Mouse (Mus musculus): ENCODE data around the gene Msh4.

GRCm38 (mm10) chr3:153943901-153944334 lies 38.0 kb upstream of the Msh4 start:
- peak in 1 of 2 experiments; percentile 17; a peak in 2 of 4 replicates for TF ChIP-seq EP300 (IDR thresholded peaks at IDR 0.05; ENCODE audit: low read depth in 1 of 2, low read length in 2 of 2)
- TF ChIP-seq POLR2A (IDR thresholded peaks at IDR 0.05; ENCODE audit: control insufficient read depth in 1 of 2, insufficient read depth in 1 of 2, low read depth in 1 of 2, low read length in 2 of 2, poor library complexity in 1 of 2): no peak
- no peak for TF ChIP-seq MEF2A (IDR thresholded peaks at IDR 0.05; ENCODE audit: extremely low read depth, insufficient replicate concordance, low read depth, low read length, poor library complexity, severe bottlenecking)
- TF ChIP-seq CHD1 (IDR thresholded peaks at IDR 0.05; ENCODE audit: low read depth, low read length): 0 out of 2 replicates have a peak, but pooled peaks have one; percentile 69
- no peak for TF ChIP-seq RAD21 (IDR thresholded peaks at IDR 0.05; ENCODE audit: low read depth, low read length)
- no peak for TF ChIP-seq CTCF (IDR thresholded peaks at IDR 0.05 in 2 of 3, conservative IDR thresholded peaks at IDR 0.05 in 1 of 3; ENCODE audit: control insufficient read depth in 1 of 3, insufficient read depth in 1 of 3, low read depth in 2 of 3, low read length in 3 of 3, poor library complexity in 1 of 3, severe bottlenecking in 1 of 3)
- no peak for TF ChIP-seq ZMIZ1 (IDR thresholded peaks at IDR 0.05; ENCODE audit: low read depth, low read length)
- TF ChIP-seq ZC3H11A (IDR thresholded peaks at IDR 0.05; ENCODE audit: low read depth, low read length): no peak
- TF ChIP-seq GATA1 (IDR thresholded peaks at IDR 0.05; ENCODE audit: low read depth, low read length): no peak
- TF ChIP-seq JUND (IDR thresholded peaks at IDR 0.05; ENCODE audit: low read depth, low read length): no peak
- no peak for TF ChIP-seq USF1 (IDR thresholded peaks at IDR 0.05; ENCODE audit: low read depth, low read length)
- TF ChIP-seq MAZ (IDR thresholded peaks at IDR 0.05; ENCODE audit: low read depth, low read length): peak; percentile 65
